Mouse (Mus musculus) ES-CJ7 (cell line): Measurements from ENCODE around the gene Ccdc62.

Source experiments
- DNase-seq: peaks from one replicate; pipeline ENCODE4 v3.0.0; 2011; ENCODE audit warnings: low read depth, low spot score

Ccdc62 gene

DNA sequence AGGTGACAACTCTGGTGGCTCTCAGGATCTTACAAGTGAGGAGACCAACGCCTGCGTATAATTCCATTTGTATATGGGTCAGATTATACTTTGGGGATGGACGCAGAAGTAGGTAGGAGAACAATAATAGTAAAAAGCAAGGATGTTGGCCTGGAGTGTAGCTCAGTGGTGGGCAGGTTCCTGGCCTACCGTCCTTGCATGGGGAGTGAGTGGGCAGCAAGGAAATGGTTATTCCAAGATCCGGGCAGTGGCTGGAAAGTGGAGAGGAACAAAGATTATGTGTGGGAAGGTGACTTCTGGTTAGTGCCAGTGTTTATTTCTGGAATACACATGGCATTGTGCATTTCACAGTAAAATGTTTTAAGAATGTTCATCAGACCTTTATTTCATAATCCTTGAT lies 5.5 kb downstream of the Ccdc62 start:
- no peak for DNase-seq

DNA sequence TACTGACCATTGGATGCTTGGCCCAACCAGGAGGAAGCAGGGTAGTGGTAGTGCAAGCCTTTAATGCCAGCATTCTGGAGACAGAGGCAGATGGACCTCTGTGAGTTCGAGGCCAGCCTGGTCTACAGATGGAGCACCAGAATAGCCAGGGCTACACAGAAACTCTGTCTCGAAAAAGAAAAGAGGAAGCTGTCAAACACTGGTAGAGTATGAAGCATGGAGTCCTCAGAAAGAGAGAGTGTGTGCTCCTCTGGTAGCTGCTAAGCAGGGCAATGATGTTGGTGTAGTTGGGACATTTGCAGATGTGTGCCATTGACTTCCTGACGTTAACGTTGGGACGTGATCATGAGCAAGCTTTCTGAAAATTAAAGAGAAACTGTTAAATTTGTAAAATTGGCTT lies 8.0 kb downstream of the Ccdc62 start:
- DNase-seq, result no peak

DNA sequence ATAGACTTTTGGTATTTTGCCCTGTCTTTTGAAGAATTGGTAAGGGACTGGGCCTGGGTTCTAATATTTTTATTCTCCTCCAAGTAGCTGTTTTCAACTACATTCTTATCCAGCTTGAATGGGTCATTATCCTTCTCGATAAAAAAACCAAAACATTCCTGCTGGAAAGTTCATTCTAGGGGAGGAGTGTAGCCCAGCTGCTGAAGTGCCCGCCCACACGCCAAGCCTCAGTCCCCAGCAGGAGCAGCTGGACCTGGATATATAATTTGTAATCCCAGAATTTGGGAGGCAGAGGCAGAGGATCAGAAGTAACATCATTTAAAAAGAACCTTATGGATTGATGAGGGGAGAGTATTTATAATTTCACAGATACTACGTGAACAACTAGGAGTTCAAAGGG lies 16.1 kb downstream of the Ccdc62 start:
- DNase-seq, result no peak

DNA sequence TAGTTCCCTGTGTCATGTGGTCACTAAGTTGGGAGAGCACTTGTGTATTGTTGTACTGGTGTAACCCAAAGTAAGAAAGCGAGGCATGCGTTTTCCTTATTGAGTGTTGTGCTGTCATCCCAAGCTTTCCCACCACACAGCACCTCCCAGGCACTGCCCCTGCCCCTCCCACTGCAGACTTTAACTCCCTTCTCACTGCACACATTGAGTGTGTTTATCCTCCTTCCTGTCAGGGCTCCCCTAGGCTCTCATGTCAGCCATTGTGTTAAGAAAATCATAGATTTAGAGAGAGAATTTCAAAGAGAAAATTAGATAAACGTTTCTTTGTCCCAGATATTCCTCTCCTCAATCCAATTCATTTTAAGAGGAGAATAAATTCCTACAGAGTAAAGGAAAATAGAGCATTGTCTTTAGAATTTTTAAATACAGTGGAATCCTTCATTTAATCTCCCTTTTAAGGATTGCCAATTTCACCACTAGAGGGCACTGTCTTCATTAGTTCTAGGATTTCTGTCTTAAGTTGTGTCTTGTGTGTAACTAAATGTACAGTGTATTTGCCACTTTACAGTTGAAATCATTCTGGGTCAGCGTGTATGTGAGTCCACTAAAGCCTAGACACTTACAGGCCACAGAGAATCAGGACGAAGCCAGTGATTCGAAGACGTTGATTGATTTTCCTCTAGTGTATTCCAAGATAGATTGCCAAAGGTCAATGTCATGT lies 16.7 kb downstream of the Ccdc62 start:
- no peak for DNase-seq

DNA sequence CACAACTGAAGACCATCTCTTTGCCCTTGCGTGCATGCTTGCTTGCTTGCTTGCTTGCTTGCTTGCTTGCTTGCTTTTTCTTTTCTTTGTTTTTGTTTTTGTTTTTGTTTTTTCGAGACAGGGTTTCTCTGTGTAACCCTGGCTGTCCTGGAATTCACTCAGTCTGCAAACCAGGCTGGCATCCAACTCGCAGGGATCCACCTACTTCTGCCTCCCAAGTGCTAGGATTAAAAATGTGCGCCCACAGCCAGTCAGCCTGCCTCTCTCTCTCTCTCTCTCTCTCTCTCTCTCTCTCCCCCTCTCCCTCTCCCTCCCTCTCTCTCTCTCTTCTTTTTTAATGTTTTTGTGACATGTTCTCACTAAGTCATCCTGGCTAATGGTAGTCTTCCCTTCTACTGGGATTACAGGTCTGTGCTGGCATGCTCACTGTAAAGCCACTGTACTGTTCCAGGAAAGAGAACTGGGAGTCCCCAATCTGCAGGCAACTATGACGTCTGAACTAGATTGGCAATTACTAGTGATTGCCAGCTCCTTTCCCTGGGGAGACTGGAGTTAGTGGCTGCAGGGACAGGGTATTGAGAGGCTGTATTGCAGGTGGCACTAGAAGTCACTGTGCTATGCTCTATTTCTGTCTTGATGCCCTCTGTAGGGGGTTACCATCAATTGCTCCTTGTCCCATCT lies 22.0 kb downstream of the Ccdc62 start:
- no peak for DNase-seq

DNA sequence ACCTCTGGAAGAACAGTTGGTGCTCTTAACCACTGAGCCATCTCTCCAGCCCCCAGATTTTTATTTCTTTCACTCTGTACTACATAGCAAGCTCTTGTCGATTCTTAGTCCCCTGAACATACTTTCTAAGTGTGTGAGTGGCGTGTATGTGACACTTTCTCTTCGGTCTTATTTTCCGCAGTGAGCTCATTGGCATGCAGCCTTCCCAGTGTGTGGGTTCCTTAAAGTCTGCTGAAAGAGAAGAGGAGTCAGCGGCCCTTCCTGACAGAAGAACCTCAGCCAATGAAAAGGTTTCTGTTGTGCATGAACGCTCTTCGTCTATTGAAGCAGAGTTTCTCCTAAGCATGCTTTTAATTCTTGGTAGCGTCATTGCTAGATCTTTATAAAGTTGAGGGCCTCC lies 26.7 kb downstream of the Ccdc62 start:
- DNase-seq, result no peak

DNA sequence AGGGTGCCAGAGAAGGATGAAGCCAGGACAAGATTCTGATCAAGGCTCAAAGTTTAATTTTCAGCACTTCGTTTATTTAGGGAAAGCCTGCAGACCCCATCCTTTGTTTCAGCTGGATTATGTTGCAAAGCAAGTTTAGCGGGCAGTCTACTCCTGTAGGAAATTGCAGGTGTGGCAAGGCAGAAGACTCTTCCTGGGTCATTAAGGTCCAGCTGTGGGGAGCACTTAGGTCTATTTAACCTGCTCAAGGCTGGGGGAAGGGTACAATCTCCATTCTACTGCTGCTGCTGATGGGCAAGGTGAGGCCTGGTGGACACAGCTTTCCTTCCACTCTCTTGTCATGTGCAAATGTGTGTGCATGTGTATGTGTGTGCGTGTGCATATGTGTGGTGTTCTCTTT lies 28.5 kb downstream of the Ccdc62 start:
- no peak for DNase-seq

DNA sequence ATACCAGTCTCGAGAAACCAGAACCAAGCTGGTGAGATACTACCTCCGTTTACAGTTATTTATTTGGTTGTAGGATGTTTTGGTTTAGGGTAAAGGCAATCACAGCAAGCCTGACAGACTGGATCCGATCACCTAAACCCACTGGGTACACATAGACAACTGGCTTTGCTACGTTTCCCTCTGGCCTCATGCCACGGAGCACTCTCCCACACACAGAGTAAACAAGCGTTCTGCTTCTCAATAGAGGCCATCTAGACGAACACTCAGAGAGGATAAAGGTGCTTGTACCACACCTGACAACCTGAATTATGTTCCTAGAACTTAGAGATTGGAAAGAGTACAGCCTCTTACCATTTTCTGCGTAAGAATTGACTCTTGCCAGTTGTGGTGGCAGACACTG lies 29.6 kb downstream of the Ccdc62 start:
- DNase-seq, result no peak

DNA sequence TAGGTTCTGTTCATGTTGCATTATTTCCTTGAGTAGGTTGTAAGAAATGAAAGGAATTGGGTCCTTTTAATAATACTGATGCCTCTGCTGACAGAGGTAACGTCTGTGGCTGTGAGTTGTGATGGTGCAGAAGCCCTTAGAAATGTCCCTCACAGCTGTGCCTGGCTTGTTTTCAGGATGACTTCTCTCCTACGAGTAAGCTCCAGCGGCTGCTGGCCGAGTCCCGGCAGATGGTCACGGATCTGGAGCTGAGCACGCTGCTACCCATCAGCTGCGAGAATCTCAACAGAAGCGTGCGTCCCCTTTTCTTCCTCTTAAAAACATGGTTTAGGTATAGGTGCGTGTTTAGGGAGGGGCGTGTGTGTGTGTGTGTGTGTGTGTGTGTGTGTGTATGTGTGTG lies 30.6 kb downstream of the Ccdc62 start:
- no peak for DNase-seq

DNA sequence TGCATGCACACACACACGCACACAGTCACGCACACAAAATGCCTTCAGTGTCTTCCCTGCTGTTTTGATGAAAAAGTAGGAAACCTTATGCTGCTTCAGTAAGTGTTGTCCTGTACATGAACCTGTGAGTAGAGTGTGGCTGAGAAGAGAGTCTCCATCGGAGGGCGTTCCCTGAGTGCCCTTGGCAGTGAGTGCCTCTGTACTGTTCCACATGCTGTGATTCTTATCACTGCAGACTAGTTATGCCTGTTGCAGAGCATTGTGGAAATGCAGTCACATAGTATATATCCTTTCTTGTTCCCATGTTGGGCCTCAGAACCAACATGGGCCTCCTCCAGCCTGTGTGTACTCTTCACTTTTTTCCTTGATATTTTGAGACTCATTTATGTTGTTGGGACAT lies 33.7 kb downstream of the Ccdc62 start:
- no peak for DNase-seq

DNA sequence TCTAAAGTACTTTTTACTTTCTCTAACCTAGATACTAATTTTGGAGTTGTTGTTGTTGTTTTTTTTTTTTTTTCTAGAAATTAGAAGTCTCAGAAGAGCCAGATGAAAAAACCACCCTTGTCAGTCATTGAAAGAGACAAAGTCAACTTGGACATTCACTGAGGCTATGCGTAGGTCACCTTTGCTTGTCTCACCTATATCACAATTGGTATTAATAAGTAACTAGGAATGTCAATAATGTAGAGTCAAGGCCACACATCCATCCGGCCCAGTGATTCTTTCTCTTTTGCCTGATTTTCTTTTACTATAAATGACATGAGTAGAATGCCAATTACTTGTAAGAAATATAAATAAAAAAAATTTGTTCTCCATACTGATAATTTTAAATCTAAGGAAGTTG lies 36.3 kb downstream of the Ccdc62 start:
- no peak for DNase-seq

DNA sequence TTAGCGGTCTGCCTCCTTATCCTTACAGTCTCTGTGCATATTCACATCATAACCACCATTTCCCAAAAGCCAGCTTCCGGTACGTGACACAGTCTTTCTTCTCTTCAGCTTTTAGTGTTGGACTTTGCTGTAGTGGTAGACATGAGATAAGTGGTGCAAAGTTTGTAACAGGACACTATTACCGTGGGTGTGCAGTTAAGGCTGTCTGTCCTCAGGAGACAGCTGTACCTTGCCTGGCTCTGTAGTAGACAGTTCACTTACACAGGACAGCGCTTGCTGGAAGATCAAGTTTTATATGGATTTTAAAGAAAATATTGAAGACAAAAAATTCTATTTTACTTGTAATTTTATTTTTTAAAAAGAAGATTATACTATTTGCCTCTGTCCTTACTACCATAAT lies 38.0 kb downstream of the Ccdc62 start:
- no peak for DNase-seq

DNA sequence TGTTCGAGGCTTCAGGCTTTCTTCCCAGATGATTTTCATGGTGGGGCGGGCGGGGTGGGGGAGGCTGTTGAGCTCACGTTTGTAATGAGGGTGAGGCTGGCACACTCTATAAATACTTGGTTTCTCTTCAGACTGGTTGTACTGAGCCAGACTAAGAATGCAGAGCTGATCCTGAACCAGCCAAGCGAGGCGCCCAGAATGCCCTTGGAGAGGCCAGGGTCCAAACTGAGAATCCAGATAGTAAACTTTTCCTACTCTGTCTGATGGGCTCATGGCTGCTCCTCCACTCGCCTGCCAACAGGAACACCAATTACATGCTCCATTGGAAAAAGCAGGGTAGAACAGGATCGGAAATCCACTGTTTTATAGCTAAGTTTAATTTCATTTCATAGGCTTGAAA lies 38.7 kb downstream of the Ccdc62 start:
- no peak for DNase-seq

DNA sequence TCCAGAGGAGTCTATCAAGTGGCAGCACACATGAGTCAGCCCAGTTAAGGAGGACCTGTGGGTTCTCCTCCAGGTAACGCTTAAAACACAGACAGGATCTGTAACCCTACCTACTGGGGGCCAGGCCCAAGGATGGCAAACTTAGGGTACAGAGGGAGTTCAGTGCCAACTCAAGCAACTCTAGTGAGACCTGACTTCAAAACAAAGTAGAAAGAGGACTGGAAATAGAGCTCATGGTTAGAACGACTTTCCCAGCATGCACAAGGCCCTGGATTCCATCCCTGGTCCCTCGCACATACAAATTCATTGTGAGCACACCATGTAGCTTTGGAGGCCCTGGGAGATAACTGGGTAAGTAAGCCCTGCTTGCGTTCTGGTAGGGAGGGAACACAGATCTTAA lies 40.1 kb downstream of the Ccdc62 start:
- no peak for DNase-seq

DNA sequence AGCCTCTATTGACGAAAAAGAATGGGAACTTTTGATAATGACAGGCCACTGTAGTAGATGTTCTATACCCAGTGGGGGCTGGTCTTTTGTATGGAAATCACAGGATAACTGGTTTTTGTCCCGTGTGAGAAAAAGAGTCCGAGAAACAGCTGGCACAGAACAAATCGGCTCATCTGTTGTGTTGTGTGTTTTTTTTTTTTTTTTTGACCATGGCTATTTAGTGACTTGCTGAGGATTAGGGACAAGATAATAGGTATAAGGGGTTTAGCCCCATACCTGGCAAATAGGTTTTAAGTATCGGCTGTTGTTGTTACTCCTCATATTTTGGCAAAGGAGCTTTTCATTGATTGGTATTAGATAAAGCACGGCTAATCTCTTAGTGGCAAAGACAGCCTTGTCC lies 42.0 kb downstream of the Ccdc62 start:
- DNase-seq, result no peak

DNA sequence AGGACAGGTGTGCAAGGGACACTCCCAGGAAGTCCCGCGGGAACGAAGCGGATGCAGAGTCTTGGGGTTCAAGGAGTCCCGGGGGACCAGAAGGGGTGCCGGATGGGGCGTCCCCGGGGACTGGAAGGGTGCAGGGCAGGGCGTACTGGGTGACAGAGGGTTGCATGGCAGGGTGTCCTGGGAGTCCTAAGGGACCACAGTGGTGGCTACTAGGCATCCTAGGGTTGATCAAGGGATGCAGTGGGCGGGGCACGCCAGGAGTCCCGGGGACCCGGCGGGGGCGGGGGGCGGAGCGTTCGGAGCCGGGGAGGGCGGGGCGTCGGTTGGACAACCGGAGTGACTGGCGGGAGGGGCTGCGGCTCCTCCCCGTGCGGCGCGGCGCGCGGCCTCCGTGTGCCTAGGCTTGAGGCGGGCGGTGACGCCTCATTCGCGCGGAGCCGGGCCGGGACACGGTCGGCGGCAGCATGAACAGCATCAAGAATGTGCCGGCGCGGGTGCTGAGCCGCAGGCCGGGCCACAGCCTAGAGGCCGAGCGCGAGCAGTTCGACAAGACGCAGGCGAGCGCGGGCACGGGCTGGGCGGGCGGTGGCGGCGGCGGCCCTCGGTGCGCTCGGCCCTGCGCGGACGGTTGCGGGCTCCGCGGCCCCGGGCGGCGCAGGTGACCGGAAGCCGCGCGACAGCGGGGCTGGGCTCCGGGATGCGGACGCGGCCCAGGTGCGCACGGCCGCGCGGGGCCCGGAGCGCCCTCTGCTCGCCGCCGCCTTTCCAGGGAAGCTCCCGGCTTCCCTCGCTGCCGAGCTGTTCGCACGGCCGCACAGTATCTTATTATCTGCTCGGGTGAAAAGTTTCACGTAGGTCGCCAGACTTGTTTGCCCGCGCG lies 43.1 kb downstream of the Ccdc62 start, which contains the start of gene Hip1r:
TSS of gene Hip1r (plus strand) at position 330 of the 880 bp plus-strand sequence.
- DNase-seq, result peak; percentile 43

DNA sequence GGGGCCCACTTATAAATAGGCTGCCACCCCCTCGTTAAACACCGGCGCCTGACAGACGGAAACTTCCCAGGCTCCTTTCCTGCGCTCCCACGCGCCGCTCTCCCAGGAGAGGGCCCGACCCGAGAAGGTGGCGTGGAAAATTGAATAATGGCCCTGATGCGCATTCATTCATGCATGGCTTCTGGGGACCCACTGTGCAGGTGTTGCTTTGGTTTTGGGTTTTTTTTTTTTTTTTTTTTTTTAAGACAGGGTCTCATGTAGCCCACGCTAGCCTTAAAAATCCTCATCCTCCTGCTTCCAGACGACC lies 43.7 kb downstream of the Ccdc62 start:
- DNase-seq, result no peak

DNA sequence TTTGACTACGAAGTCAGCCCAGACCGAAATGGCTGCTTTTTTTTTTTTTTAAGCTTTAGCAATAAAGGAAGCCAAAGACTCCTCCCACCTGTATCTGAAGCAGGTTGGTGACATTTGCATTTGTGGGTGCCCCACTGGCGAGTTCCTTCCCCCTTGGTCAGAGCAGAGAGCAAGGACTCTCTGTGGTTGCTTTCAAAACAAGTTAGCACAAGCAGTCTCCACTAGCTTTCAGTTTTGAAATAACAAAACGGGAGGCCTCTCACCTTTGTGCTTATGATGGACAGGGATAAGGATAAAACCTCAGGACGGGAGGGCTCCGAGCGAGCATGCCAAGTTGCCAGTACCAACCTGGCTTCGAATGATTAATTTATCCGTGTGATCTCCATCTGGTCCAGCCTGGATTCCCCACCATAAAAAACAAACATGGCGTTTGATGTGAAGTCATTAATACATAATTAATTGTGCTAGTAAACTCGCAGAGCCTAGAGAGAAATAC lies 44.2 kb downstream of the Ccdc62 start:
- DNase-seq, result no peak

DNA sequence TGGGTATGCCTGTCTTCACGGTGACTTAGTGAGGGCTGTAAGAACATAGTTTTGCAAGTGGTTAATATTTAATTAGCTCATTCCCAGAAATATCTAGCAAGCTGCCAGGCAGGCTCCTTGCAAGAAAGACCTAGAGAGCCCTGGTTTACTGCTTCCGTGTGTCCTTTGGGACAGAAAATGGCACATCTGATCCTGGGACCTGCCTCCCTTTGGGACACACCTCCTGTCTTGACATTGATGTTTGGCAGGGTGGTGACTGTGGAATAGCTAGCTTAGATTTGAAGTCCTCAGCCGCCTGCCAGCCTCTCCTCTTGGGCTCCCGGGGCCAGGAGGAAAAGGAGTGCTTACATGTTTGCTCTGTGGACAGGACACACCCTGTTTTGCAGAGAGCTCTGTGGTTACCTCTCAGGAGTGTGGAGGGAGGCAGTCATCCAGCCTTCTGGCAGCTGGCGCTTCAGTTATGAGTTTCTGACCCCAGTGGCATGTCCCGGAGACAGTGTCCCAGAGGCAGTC lies 45.2 kb downstream of the Ccdc62 start:
- DNase-seq, result no peak

DNA sequence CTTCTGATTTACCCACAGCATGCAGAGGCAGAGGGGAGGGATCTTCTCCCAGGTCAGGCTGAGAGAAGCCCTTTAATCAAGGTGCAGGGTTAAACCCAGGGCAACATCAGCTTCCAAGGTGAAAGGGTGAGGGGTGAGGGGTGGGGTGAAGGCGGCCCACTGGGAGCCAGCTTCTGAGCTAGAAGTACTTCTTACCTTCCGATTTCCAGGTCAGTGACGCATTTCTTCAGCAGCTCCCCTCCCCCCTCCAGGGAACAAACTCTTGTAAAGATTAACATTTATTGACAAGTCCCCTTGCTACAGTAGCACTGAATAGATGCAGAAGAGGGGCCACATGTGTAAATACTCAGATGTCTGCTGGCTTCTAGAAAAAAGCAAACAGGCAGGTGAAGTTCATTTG lies 46.8 kb downstream of the Ccdc62 start:
- DNase-seq, result no peak

DNA sequence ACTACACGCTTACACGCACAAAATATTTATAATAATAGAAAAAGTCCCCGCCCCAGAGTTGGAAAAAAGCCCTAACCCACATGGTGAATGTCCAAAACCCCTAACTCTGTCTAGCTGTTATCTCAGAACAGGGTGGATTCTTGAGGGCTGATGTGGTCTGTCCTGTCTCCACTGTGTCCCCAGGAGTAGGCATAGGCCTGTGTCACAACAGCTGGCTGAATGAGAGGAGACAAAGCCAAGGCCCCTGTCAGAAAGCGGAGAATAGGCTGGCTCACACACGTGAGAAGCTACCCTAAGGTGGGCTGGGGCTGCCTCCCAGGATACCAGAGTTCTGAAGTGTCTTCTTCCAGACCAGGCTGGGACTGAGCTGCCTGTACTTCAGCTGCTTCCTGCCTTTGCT lies 47.7 kb downstream of the Ccdc62 start:
- DNase-seq, result no peak

DNA sequence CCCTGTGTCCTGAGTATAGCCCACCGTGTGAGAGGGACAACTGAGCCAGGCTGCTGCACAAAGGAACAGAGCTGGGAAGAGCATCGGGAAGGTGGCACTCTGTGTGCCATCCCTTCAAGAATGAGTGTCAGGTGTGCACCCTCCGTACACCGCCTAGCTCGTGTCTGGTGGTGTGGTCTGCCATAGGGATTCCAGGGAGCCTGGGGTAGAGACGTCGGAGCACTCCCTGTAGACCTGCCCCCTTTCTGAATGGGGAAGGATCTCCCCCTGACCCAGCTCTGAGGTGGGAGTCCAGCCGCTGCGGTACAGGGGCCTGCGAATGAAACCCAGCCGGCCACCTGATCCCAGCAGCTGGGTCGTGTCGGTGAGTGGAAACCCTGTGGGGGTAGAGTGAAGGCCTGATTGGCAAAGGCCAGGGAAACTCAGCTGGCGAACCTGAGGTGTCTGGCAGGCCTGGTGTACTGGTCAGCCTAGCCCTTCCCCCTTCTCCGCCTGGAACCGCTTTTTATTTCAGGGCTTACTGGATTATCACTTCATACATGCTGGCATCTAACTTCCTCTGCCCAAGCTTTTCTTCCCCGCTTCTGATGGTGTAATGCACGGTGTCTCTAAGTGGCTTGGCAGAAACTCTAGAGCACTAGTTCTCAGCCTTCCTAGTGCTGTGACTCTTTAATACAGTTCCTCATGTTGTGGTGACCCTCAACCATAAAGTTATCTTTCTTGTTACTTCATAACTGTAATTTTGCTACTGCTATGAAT lies 48.9 kb downstream of the Ccdc62 start:
- DNase-seq, result no peak
